Mouse (Mus musculus) neural tube, embryonic 12.5 days (tissue): Measurements from ENCODE around the gene Lmnb2. TPM values are rescaled to one million over a fixed set of nuclear protein-coding genes. Genes with fewer than 3 reads are reported as not detected.

Source experiments
- ATAC-seq: fragments of 200-750 bp; cut with Nextera tagmentation; 2 replicates; pipeline ENCODE4 v1.8.0; 2017; ENCODE audit warnings: low read depth, mild to moderate bottlenecking, moderate TSS enrichment, moderate library complexity; ENCODE audit not compliant: low FRiP score
- H3K27ac ChIP-seq: fragments of 300-500 bp; sonication (generic); 2 replicates; pipeline ENCODE4 v1.5.1; 2016
- H3K27me3 ChIP-seq: fragments of 300-500 bp; sonication (generic); replicated peaks from 2 replicates; pipeline ENCODE4 v1.6.1; 2016; ENCODE audit warnings: mild to moderate bottlenecking
- H3K36me3 ChIP-seq: fragments of 300-500 bp; sonication (generic); 2 replicates; pipeline ENCODE4 v1.6.1; 2016; ENCODE audit warnings: mild to moderate bottlenecking
- H3K4me1 ChIP-seq: fragments of 300-500 bp; sonication (generic); 2 replicates; pipeline ENCODE4 v1.6.1; 2016
- H3K4me2 ChIP-seq: fragments of 300-500 bp; sonication (generic); replicated peaks from 2 replicates; pipeline ENCODE4 v1.6.1; 2016; ENCODE audit warnings: mild to moderate bottlenecking
- H3K4me3 ChIP-seq: fragments of 300-500 bp; sonication (generic); 2 replicates; pipeline ENCODE4 v1.5.1; 2016
- H3K9ac ChIP-seq: fragments of 300-500 bp; sonication (generic); 2 replicates; pipeline ENCODE4 v1.6.1; 2016; ENCODE audit warnings: mild to moderate bottlenecking
- H3K9me3 ChIP-seq: fragments of 300-500 bp; sonication (generic); 2 replicates; pipeline ENCODE4 v1.6.1; 2016; ENCODE audit warnings: mild to moderate bottlenecking
- WGBS: fragments of 180-500 bp; shearing (Covaris S2); methylation state at CpG from one replicate; pipeline ENCODE4 v1.1.7; 2016; 5-methylcytosine and 5-hydroxymethylcytosine counted together
- polyA plus RNA-seq: library from polyadenylated mRNA; unstranded; fragments of >200 nt; fragmentation: Nextera tagmentation; extraction: Ambion mirVana; gene quantifications from 2 replicates; pipeline ENCODE4 v1.2.1, GENCODE M21; 2016

Gene Lmnb2
- polyA plus RNA-seq, 1 experiment from 2014 or later: 57.1 TPM

- Histone ChIP-seq H3K4me2 (peak overlapping the region; percentile 100), H3K4me1 (peaks cover 41% of the 10 kb centered on the region), H3K9me3 (no peaks in the 10 kb centered on the region), H3K4me3 (peak overlapping the region; percentile 95; the same call in 1 of the 2 replicates), H3K36me3 (peaks cover 23% of the 10 kb centered on the region), H3K27ac (no peak overlapping the region), H3K9ac (0 out of 2 replicates have a peak overlapping the region, but pooled peaks have one; percentile 89), H3K27me3 (no peaks in the 10 kb centered on the region)
- ATAC-seq: no peak
- WGBS: 75% methylated on average over 3 of the region's 3 CpGs
Measured at GRCm38 (mm10) chr10:80856267-80856666, 61.8 kb downstream of the Lmnb2 start.

DNA sequence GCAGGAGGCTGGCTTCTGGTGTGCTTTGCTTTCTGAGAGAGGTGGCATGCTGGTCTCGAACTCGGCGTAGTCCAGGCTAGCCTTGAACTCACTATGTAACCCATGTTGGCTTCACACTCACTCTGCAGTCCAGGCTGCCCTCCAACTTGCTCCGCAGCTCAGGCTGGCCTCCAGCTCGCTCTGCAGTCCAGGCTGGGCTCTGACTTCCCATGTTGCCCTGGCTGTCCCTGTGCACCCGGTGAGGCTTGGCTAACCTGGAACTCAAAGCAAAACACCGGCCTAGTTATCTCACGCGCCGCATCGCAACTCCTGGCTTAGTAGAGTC lies 62.3 kb downstream of the Lmnb2 start:
- Histone ChIP-seq H3K27ac (no peak overlapping the region), H3K4me1 (peaks cover 41% of the 10 kb centered on the region), H3K27me3 (no peaks in the 10 kb centered on the region), H3K4me2 (peak overlapping the region; percentile 100), H3K4me3 (peak overlapping the region; percentile 95), H3K9ac (peak overlapping the region; percentile 89), H3K9me3 (no peaks in the 10 kb centered on the region), H3K36me3 (peaks cover 23% of the 10 kb centered on the region)
- WGBS: 30% methylated on average over 11 of the region's 11 CpGs
- no peak for ATAC-seq

GRCm38 (mm10) chr10:80854913-80855748 lies 62.9 kb downstream of the Lmnb2 start, which contains the start of the genes Lsm7 and Sppl2b:
TSS of gene Lsm7 (minus strand) at chr10:80855209.
TSS of gene Sppl2b (plus strand) at chr10:80855275.
- no peak within 1 kb of the TSS for H3K27ac ChIP-seq
- peaks cover 27% of the 10 kb centered on the region for H3K36me3 ChIP-seq
- peak within 1 kb of the TSS; percentile 95 for H3K4me3 ChIP-seq
- 1% methylated on average over 81 of the region's 81 CpGs for WGBS
- H3K9ac ChIP-seq: peak within 1 kb of the TSS; percentile 89
- ATAC-seq: peak; percentile 78
- H3K4me1 ChIP-seq: peaks cover 41% of the 10 kb centered on the region
- no peaks in the 10 kb centered on the region for H3K27me3 ChIP-seq
- H3K4me2 ChIP-seq: peak within 1 kb of the TSS; percentile 100
- no peaks in the 10 kb centered on the region for H3K9me3 ChIP-seq

Other genes starting within 250 kb of the Lmnb2 start
- gene Mknk2, start 240.1 kb downstream of the Lmnb2 start, polyA plus RNA-seq: 86.5 and 88.5 TPM in 2 replicates
- 59.4 and 61.5 TPM in 2 replicates for gene Mob3a, start 216.3 kb downstream of the Lmnb2 start, polyA plus RNA-seq
- 28.6 and 29.3 TPM in 2 replicates for gene Izumo4, start 216.1 kb downstream of the Lmnb2 start, polyA plus RNA-seq
- 93.9 and 95.1 TPM in 2 replicates for gene Ap3d1, start 176.0 kb downstream of the Lmnb2 start, polyA plus RNA-seq
- gene Dot1l, start 163.0 kb downstream of the Lmnb2 start, polyA plus RNA-seq: 26.3 and 26.5 TPM in 2 replicates
- gene Sf3a2, start 120.0 kb downstream of the Lmnb2 start, polyA plus RNA-seq: 66.8 and 72.4 TPM in 2 replicates
- gene Plekhj1, start 119.6 kb downstream of the Lmnb2 start, polyA plus RNA-seq: 155 TPM in 2 replicates
- not detected in 2 replicates for gene Amh, start 113.0 kb downstream of the Lmnb2 start, polyA plus RNA-seq
- gene Jsrp1, start 104.7 kb downstream of the Lmnb2 start, polyA plus RNA-seq: 1.4 and 1.6 TPM in 2 replicates
- 1,342 and 1,429 TPM in 2 replicates for gene Oaz1, start 91.6 kb downstream of the Lmnb2 start, polyA plus RNA-seq
- 0.65 and 1.3 TPM in 2 replicates for gene Lingo3, start 74.2 kb downstream of the Lmnb2 start, polyA plus RNA-seq
- 265 and 274 TPM in 2 replicates for gene Lsm7, start 63.0 kb downstream of the Lmnb2 start, polyA plus RNA-seq
- 51.2 and 51.3 TPM in 2 replicates for gene Sppl2b, start 63.0 kb downstream of the Lmnb2 start, polyA plus RNA-seq
- gene Tmprss9, start 46.4 kb downstream of the Lmnb2 start, polyA plus RNA-seq: 0.06 and 0.10 TPM in 2 replicates
- 282 and 323 TPM in 2 replicates for gene Timm13, start 17.3 kb downstream of the Lmnb2 start, polyA plus RNA-seq
- 7.9 and 8.0 TPM in 2 replicates for gene Gadd45b, start 11.8 kb upstream of the Lmnb2 start, polyA plus RNA-seq
- 11.2 and 14.0 TPM in 2 replicates for gene Gng7, start 96.7 kb upstream of the Lmnb2 start, polyA plus RNA-seq
- 16.6 and 16.8 TPM in 2 replicates for gene Diras1, start 107.4 kb upstream of the Lmnb2 start, polyA plus RNA-seq
- gene Slc39a3, start 119.2 kb upstream of the Lmnb2 start, polyA plus RNA-seq: 33.9 and 40.2 TPM in 2 replicates
- gene Sgta, start 141.9 kb upstream of the Lmnb2 start, polyA plus RNA-seq: 272 and 275 TPM in 2 replicates
- 60.2 and 63.3 TPM in 2 replicates for gene Thop1, start 151.8 kb upstream of the Lmnb2 start, polyA plus RNA-seq
- 0.08 and 0.51 TPM in 2 replicates for gene Creb3l3, start 180.6 kb upstream of the Lmnb2 start, polyA plus RNA-seq
- 230 and 232 TPM in 2 replicates for gene Map2k2, start 187.7 kb upstream of the Lmnb2 start, polyA plus RNA-seq
- 15.6 and 17.5 TPM in 2 replicates for gene Zbtb7a, start 217.0 kb upstream of the Lmnb2 start, polyA plus RNA-seq
- 67.6 and 70.6 TPM in 2 replicates for gene Pias4, start 249.7 kb upstream of the Lmnb2 start, polyA plus RNA-seq